Mouse (Mus musculus): ENCODE data around the gene Hnrnpul1. TPM values are rescaled to one million over a fixed set of nuclear protein-coding genes. Genes with fewer than 3 reads are reported as not detected.
"Not testable (repeated sequence)": the region's sequence is repeated elsewhere in the genome, so short reads cannot be mapped to it uniquely, and the experiment has no call there.

Hnrnpul1 gene
- total RNA-seq, 1 experiment: 67.1 TPM

GRCm38 (mm10) chr7:25729396-25729795, 25.2 kb downstream of the Hnrnpul1 start:
- no peaks in the 10 kb centered on the region for H3K9me3 ChIP-seq (ENCODE audit: control insufficient read depth, insufficient read depth, low read depth, low read length)
- DNase-seq (ENCODE audit: low read depth, low spot score): no peak
- TF ChIP-seq ZC3H11A (IDR thresholded peaks at IDR 0.05; ENCODE audit: borderline replicate concordance, low read depth, low read length) (no peak), HCFC1 (IDR thresholded peaks at IDR 0.05; ENCODE audit: borderline replicate concordance, insufficient read depth, low read length) (no peak), ZNF384 (IDR thresholded peaks at IDR 0.05; ENCODE audit: low read depth, low read length) (no peak)
- H3K4me3 ChIP-seq (ENCODE audit: insufficient read depth in 1 of 2, low read depth in 1 of 2, low read length in 2 of 2, poor library complexity in 1 of 2, severe bottlenecking in 1 of 2): no peak overlapping the region
- in situ Hi-C loops (cut with MboI; ENCODE audit: low sequenced_read_pairs in 2 of 2, unreplicated experiment in 2 of 2): no loop called here
- H3K9ac ChIP-seq (ENCODE audit: insufficient read depth, low read depth, low read length, poor library complexity, severe bottlenecking): no peak overlapping the region
- no peaks in the 10 kb centered on the region; a peak in 1 of 4 replicates for H3K4me1 ChIP-seq (ENCODE audit: control insufficient read depth in 2 of 2, insufficient read depth in 2 of 2, low read length in 2 of 2, poor library complexity in 1 of 2)
- H3K36me3 ChIP-seq (ENCODE audit: control insufficient read depth, insufficient read depth, low read length, poor library complexity, severe bottlenecking): peaks cover 77% of the 10 kb centered on the region
- H3K27ac ChIP-seq (ENCODE audit: insufficient read depth, low read depth, low read length, poor library complexity, severe bottlenecking): no peak overlapping the region

GRCm38 (mm10) chr7:25727800-25728199, 26.8 kb downstream of the Hnrnpul1 start:
- no peak for DNase-seq (ENCODE audit: low read depth, low spot score)
- Histone ChIP-seq H3K27ac (ENCODE audit: insufficient read depth, low read depth, low read length, poor library complexity, severe bottlenecking) (no peak overlapping the region), H3K4me3 (ENCODE audit: insufficient read depth in 1 of 2, low read depth in 1 of 2, low read length in 2 of 2, poor library complexity in 1 of 2, severe bottlenecking in 1 of 2) (no peak overlapping the region), H3K9ac (ENCODE audit: insufficient read depth, low read depth, low read length, poor library complexity, severe bottlenecking) (no peak overlapping the region), H3K36me3 (ENCODE audit: control insufficient read depth, insufficient read depth, low read length, poor library complexity, severe bottlenecking) (peaks cover 79% of the 10 kb centered on the region), H3K9me3 (ENCODE audit: control insufficient read depth, insufficient read depth, low read depth, low read length) (no peaks in the 10 kb centered on the region), H3K4me1 (ENCODE audit: control insufficient read depth in 2 of 2, insufficient read depth in 2 of 2, low read length in 2 of 2, poor library complexity in 1 of 2) (no peaks in the 10 kb centered on the region; a peak in 1 of 4 replicates)
- in situ Hi-C loops (cut with MboI; ENCODE audit: low sequenced_read_pairs in 2 of 2, unreplicated experiment in 2 of 2): no loop called here
- no peak for TF ChIP-seq HCFC1 (IDR thresholded peaks at IDR 0.05; ENCODE audit: borderline replicate concordance, insufficient read depth, low read length)
- no peak for TF ChIP-seq ZC3H11A (IDR thresholded peaks at IDR 0.05; ENCODE audit: borderline replicate concordance, low read depth, low read length)
- no peak for TF ChIP-seq ZNF384 (IDR thresholded peaks at IDR 0.05; ENCODE audit: low read depth, low read length)
- no peak for TF ChIP-seq MAFK (IDR thresholded peaks at IDR 0.05; ENCODE audit: insufficient read depth, low read depth, low read length)
- TF ChIP-seq CHD2 (IDR thresholded peaks at IDR 0.05; ENCODE audit: low read depth, low read length): no peak

DNA sequence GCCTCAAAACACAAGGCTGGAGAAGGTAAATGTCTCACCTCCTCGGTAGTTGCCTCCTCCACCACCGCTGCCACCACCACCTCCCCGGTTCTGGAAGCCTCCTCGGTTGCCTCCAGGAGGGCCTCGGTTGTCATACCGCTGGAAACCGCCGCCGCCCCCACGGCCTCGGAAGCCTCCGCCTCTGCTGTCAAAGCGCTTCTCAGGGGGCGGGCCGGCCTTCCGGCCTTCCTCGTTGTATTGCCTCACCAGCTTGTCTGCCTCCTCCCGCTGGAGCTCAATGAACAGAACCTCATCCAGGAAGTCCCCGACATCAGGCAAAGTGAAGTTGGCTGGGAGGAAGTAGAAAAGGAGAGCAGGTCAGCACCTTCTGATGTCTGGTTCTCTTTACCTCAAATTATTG, 28.7 kb downstream of the Hnrnpul1 start:
- H3K9ac ChIP-seq (ENCODE audit: insufficient read depth, low read depth, low read length, poor library complexity, severe bottlenecking): no peak overlapping the region
- H3K36me3 ChIP-seq (ENCODE audit: control insufficient read depth, insufficient read depth, low read length, poor library complexity, severe bottlenecking): peaks cover 72% of the 10 kb centered on the region
- DNase-seq (ENCODE audit: low read depth, low spot score): no peak
- no peak overlapping the region for H3K27ac ChIP-seq (ENCODE audit: insufficient read depth, low read depth, low read length, poor library complexity, severe bottlenecking)
- no peaks in the 10 kb centered on the region; a peak in 1 of 4 replicates for H3K4me1 ChIP-seq (ENCODE audit: control insufficient read depth in 2 of 2, insufficient read depth in 2 of 2, low read length in 2 of 2, poor library complexity in 1 of 2)
- no peak overlapping the region for H3K4me3 ChIP-seq (ENCODE audit: insufficient read depth in 1 of 2, low read depth in 1 of 2, low read length in 2 of 2, poor library complexity in 1 of 2, severe bottlenecking in 1 of 2)
- no peak for TF ChIP-seq CHD2 (IDR thresholded peaks at IDR 0.05; ENCODE audit: low read depth, low read length)
- no peak for TF ChIP-seq MAFK (IDR thresholded peaks at IDR 0.05; ENCODE audit: insufficient read depth, low read depth, low read length)
- no peak for TF ChIP-seq HCFC1 (IDR thresholded peaks at IDR 0.05; ENCODE audit: borderline replicate concordance, insufficient read depth, low read length)
- no peak for TF ChIP-seq ZC3H11A (IDR thresholded peaks at IDR 0.05; ENCODE audit: borderline replicate concordance, low read depth, low read length)
- no peak for TF ChIP-seq ZNF384 (IDR thresholded peaks at IDR 0.05; ENCODE audit: low read depth, low read length)
- H3K9me3 ChIP-seq (ENCODE audit: control insufficient read depth, insufficient read depth, low read depth, low read length): no peaks in the 10 kb centered on the region
- in situ Hi-C loops (cut with MboI; ENCODE audit: low sequenced_read_pairs in 2 of 2, unreplicated experiment in 2 of 2): no loop called here

DNA sequence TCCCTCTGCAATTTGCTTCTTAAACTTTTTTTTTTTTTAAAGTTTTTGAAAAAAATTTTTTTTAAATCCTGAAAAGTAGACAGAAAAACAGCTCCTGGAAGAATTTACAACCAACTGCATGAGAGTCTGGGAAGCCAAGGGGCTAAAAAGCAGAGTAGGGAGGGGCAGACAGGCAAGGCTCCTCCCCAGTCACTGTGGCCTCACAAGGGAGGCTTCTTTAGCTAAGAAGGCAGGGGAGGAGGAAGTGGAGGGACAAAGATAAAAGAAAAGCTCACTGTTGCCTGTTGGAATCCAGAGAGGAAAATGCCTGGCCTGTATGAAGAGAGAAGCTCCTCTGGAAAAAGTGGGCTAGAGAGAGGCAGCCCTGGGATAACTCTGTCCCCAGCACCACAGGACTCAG, 32.8 kb downstream of the Hnrnpul1 start:
- H3K4me3 ChIP-seq (ENCODE audit: insufficient read depth in 1 of 2, low read depth in 1 of 2, low read length in 2 of 2, poor library complexity in 1 of 2, severe bottlenecking in 1 of 2); H3K9ac ChIP-seq (ENCODE audit: insufficient read depth, low read depth, low read length, poor library complexity, severe bottlenecking); in situ Hi-C loops (cut with MboI; ENCODE audit: low sequenced_read_pairs in 2 of 2, unreplicated experiment in 2 of 2); H3K9me3 ChIP-seq (ENCODE audit: control insufficient read depth, insufficient read depth, low read depth, low read length); H3K27ac ChIP-seq (ENCODE audit: insufficient read depth, low read depth, low read length, poor library complexity, severe bottlenecking); DNase-seq (ENCODE audit: low read depth, low spot score); H3K4me1 ChIP-seq (ENCODE audit: control insufficient read depth in 2 of 2, insufficient read depth in 2 of 2, low read length in 2 of 2, poor library complexity in 1 of 2): not testable (repeated sequence)
- peaks cover 50% of the 10 kb centered on the region for H3K36me3 ChIP-seq (ENCODE audit: control insufficient read depth, insufficient read depth, low read length, poor library complexity, severe bottlenecking)

DNA sequence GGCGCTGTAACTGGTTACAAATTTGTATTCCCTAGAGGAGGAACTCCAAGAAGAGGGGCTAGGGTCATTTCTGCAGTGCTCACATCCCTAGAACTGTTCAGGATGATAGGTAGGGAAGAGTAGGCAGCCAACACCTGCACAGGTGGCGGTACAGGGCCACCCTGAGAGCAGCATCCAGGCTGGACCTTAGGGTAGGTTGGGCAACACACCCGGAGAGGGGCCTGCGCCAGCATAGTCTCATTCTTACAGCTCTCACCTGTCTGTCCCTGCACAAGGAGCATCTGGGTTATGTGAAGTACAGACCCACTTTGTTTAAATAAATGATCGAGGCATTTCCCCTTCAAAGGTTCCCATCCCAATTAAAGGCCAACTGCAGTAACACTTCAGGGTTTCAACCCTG, 33.8 kb downstream of the Hnrnpul1 start:
- TF ChIP-seq ZNF384 (IDR thresholded peaks at IDR 0.05; ENCODE audit: low read depth, low read length): no peak
- TF ChIP-seq CHD2 (IDR thresholded peaks at IDR 0.05; ENCODE audit: low read depth, low read length): no peak
- no peak for TF ChIP-seq MAFK (IDR thresholded peaks at IDR 0.05; ENCODE audit: insufficient read depth, low read depth, low read length)
- no peak for TF ChIP-seq HCFC1 (IDR thresholded peaks at IDR 0.05; ENCODE audit: borderline replicate concordance, insufficient read depth, low read length)
- TF ChIP-seq ZC3H11A (IDR thresholded peaks at IDR 0.05; ENCODE audit: borderline replicate concordance, low read depth, low read length): no peak
- Histone ChIP-seq H3K27ac (ENCODE audit: insufficient read depth, low read depth, low read length, poor library complexity, severe bottlenecking) (no peak overlapping the region), H3K36me3 (ENCODE audit: control insufficient read depth, insufficient read depth, low read length, poor library complexity, severe bottlenecking) (peaks cover 43% of the 10 kb centered on the region), H3K4me1 (ENCODE audit: control insufficient read depth in 2 of 2, insufficient read depth in 2 of 2, low read length in 2 of 2, poor library complexity in 1 of 2) (peaks cover 0 to 3% of the 10 kb centered on the region in 2 experiments; a peak in 1 of 4 replicates), H3K9ac (ENCODE audit: insufficient read depth, low read depth, low read length, poor library complexity, severe bottlenecking) (no peak overlapping the region), H3K4me3 (ENCODE audit: insufficient read depth in 1 of 2, low read depth in 1 of 2, low read length in 2 of 2, poor library complexity in 1 of 2, severe bottlenecking in 1 of 2) (no peak overlapping the region), H3K9me3 (ENCODE audit: control insufficient read depth, insufficient read depth, low read depth, low read length) (no peaks in the 10 kb centered on the region)
- in situ Hi-C loops (cut with MboI; ENCODE audit: low sequenced_read_pairs in 2 of 2, unreplicated experiment in 2 of 2): no loop called here
- no peak for DNase-seq (ENCODE audit: low read depth, low spot score)

Data from ES-E14 (cell line).